Mouse (Mus musculus): Measurements from ENCODE around the gene Homer3.

Gene Homer3

GRCm38 (mm10) chr8:70282603-70283135, at the start of gene Homer3:
Gene Homer3 (plus strand): TSS chr8:70282827.
- in situ Hi-C loops (cut with MboI, MseI) = no loop called here

GRCm38 (mm10) chr8:70233606-70234005, 49.0 kb upstream of the Homer3 start:
- in situ Hi-C loops (cut with MboI, MseI) = no loop called here

GRCm38 (mm10) chr8:70234080-70234780, 48.4 kb upstream of the Homer3 start, which contains the start of the genes Sugp2 and Armc6:
Gene Sugp2 (plus strand): TSS chr8:70234226.
Gene Armc6 (minus strand): TSS chr8:70234466.
- in situ Hi-C loops (cut with MboI, MseI) = no loop called here

GRCm38 (mm10) chr8:70234781-70235128, 47.9 kb upstream of the Homer3 start:
- in situ Hi-C loops (cut with MboI, MseI) = no loop called here

- in situ Hi-C loops (cut with MboI, MseI) = no loop called here
Observed at GRCm38 (mm10) chr8:70237842-70238241, 44.8 kb upstream of the Homer3 start.

GRCm38 (mm10) chr8:70240642-70241041, 42.0 kb upstream of the Homer3 start:
- in situ Hi-C loops (cut with MboI, MseI) = no loop called here

- in situ Hi-C loops (cut with MboI, MseI) = no loop called here
Observed at GRCm38 (mm10) chr8:70246622-70247021, 36.0 kb upstream of the Homer3 start.

GRCm38 (mm10) chr8:70247841-70248240, 34.8 kb upstream of the Homer3 start:
- in situ Hi-C loops (cut with MboI, MseI) = no loop called here

GRCm38 (mm10) chr8:70254628-70255027, 28.0 kb upstream of the Homer3 start:
- in situ Hi-C loops (cut with MboI, MseI) = no loop called here

GRCm38 (mm10) chr8:70257456-70257855, 25.2 kb upstream of the Homer3 start:
- in situ Hi-C loops (cut with MboI, MseI) = no loop called here

GRCm38 (mm10) chr8:70258600-70258999, 24.0 kb upstream of the Homer3 start:
- in situ Hi-C loops (cut with MboI, MseI) = no loop called here

GRCm38 (mm10) chr8:70259043-70259442, 23.6 kb upstream of the Homer3 start:
- in situ Hi-C loops (cut with MboI, MseI) = no loop called here

- in situ Hi-C loops (cut with MboI, MseI) = no loop called here
Observed at GRCm38 (mm10) chr8:70267674-70268073, 15.0 kb upstream of the Homer3 start.

GRCm38 (mm10) chr8:70268311-70268710, 14.3 kb upstream of the Homer3 start:
- in situ Hi-C loops (cut with MboI, MseI) = no loop called here

- in situ Hi-C loops (cut with MboI, MseI) = no loop called here
Observed at GRCm38 (mm10) chr8:70268799-70269565, 13.6 kb upstream of the Homer3 start.

- in situ Hi-C loops (cut with MboI, MseI) = no loop called here
Observed at GRCm38 (mm10) chr8:70272949-70273348, 9.7 kb upstream of the Homer3 start.

- in situ Hi-C loops (cut with MboI, MseI) = no loop called here
Observed at GRCm38 (mm10) chr8:70274350-70274749, 8.3 kb upstream of the Homer3 start.

- in situ Hi-C loops (cut with MboI, MseI) = no loop called here
Observed at GRCm38 (mm10) chr8:70276476-70276875, 6.2 kb upstream of the Homer3 start.

GRCm38 (mm10) chr8:70278175-70278574, 4.5 kb upstream of the Homer3 start:
- in situ Hi-C loops (cut with MboI, MseI) = no loop called here

GRCm38 (mm10) chr8:70279266-70279665, 3.4 kb upstream of the Homer3 start:
- in situ Hi-C loops (cut with MboI, MseI) = no loop called here

GRCm38 (mm10) chr8:70281001-70281400, 1.6 kb upstream of the Homer3 start:
- in situ Hi-C loops (cut with MboI, MseI) = no loop called here

GRCm38 (mm10) chr8:70283136-70284077, 780 bp downstream of the Homer3 start:
- in situ Hi-C loops (cut with MboI, MseI) = no loop called here

Data from T-helper 1 cell (primary cell).